ENCODE assay signal across 21 mouse cellular contexts in genomic region chr5:120671865-120672264, GRCm38 (mm10). TPM values are rescaled to one million over a fixed set of nuclear protein-coding genes. Genes with fewer than 3 reads are reported as not detected.
DNase-seq lines count a peak whose midpoint lies in the region; TF ChIP-seq lines count a peak whose summit lies in the region.
"Had no signal": no experiment of that assay in that cellular context is flagged by ENCODE, and none has a peak within 500 bp of the region (broad histone marks: within the 10 kb centered on the region; RNA-seq: fewer than 3 reads in every experiment).

No protein-coding gene starts in this region.

- peak; percentile 62 for TF ChIP-seq EP300 in CH12.LX (IDR thresholded peaks at IDR 0.05; ENCODE audit: low read length)

- H3K27me3 ChIP-seq in CH12.LX (replicated peaks), result no peaks in the 10 kb centered on the region
- H3K27me3 ChIP-seq in thymus, adult 2 months (ENCODE audit: control insufficient read depth, insufficient read depth, low read length), result no peaks in the 10 kb centered on the region
- H3K27me3 ChIP-seq: Patski had no signal

- dilution Hi-C loops in CH12.LX (cut with MboI; ENCODE audit: extremely low pct_ligation_motif_present, extremely low pct_unique_long_range_greater_than_20kb, low sequenced_read_pairs), result no loop called here

- peaks cover 6% of the 10 kb centered on the region for H3K9me3 ChIP-seq in CH12.LX (replicated peaks; ENCODE audit: low read length)
- H3K9me3 ChIP-seq: G1E had no signal

- no peak overlapping the region for H3K4me2 ChIP-seq in CH12.LX (ENCODE audit: insufficient read depth, low read depth, poor library complexity, severe bottlenecking)

- in situ Hi-C loops in CH12.LX (cut with MboI; ENCODE audit: low pct_ligation_motif_present, low pct_unique_long_range_greater_than_20kb, low sequenced_read_pairs), result no loop called here

- peaks cover 4 to 29% of the 10 kb centered on the region in 2 experiments; a peak in 2 of 4 replicates for H3K4me1 ChIP-seq in CH12.LX (ENCODE audit: control insufficient read depth in 1 of 2, insufficient read depth in 2 of 2)
- peaks cover 13% of the 10 kb centered on the region for H3K4me1 ChIP-seq in thymus, adult 2 months (replicated peaks; ENCODE audit: control insufficient read depth, insufficient read depth, low read length)

- TF ChIP-seq RAD21 in CH12.LX (IDR thresholded peaks at IDR 0.05; ENCODE audit: low read depth, low read length), result no peak

- 97% methylated on average over 3 of the region's 3 CpGs for WGBS in thymus, adult 2 months

- no peak overlapping the region for H3K9ac ChIP-seq in CH12.LX (ENCODE audit: insufficient read depth, low read depth)

- TF ChIP-seq POLR2A in CH12.LX (IDR thresholded peaks at IDR 0.05; ENCODE audit: low read depth, low read length), result no peak
- no peak for TF ChIP-seq POLR2A in thymus, adult 2 months (IDR thresholded peaks at IDR 0.05; ENCODE audit: control insufficient read depth, extremely low read depth, insufficient read depth, low read length, poor library complexity)

- no peaks in the 10 kb centered on the region for H3K79me2 ChIP-seq in CH12.LX (replicated peaks; ENCODE audit: control insufficient read depth, extremely low read depth, insufficient read depth, poor library complexity, severe bottlenecking)

- H3K4me3 ChIP-seq in CH12.LX (replicated peaks in 1 of 3; ENCODE audit: low read depth in 2 of 3, low read length in 2 of 3, poor library complexity in 1 of 3), result no peak overlapping the region
- no peak overlapping the region for H3K4me3 ChIP-seq in thymus, adult 2 months (ENCODE audit: control insufficient read depth, insufficient read depth, low read length)

- peaks cover 38 to 90% of the 10 kb centered on the region in 2 experiments for H3K36me3 ChIP-seq in CH12.LX (replicated peaks in 1 of 2; ENCODE audit: control insufficient read depth in 1 of 2, insufficient read depth in 1 of 2, low read length in 1 of 2)
- no peaks in the 10 kb centered on the region for H3K36me3 ChIP-seq in thymus, adult 2 months (ENCODE audit: control insufficient read depth, insufficient read depth, low read length)

- no peak for TF ChIP-seq CTCF in CH12.LX (conservative IDR thresholded peaks at IDR 0.05 in 1 of 2, IDR thresholded peaks at IDR 0.05 in 1 of 2; ENCODE audit: low read depth in 2 of 2, low read length in 2 of 2)
- no peak for TF ChIP-seq CTCF in thymus, adult 2 months (IDR thresholded peaks at IDR 0.05; ENCODE audit: borderline replicate concordance, control insufficient read depth, extremely low read depth, insufficient read depth, low read length, poor library complexity)

- no peak overlapping the region for H3K27ac ChIP-seq in CH12.LX (ENCODE audit: insufficient read depth, low read depth)
- H3K27ac ChIP-seq in thymus, adult 2 months (ENCODE audit: control insufficient read depth, insufficient read depth, low read length), result no peak overlapping the region

- DNase-seq in CH12.LX (ENCODE audit: extremely low read depth), result no peak
- DNase-seq in thymus, adult 2 months, result no peak
- DNase-seq: adrenal gland, adult 2 months; adrenal gland, adult 8-10 months; adrenal gland, postnatal 10 days; adrenal gland, postnatal 14 days; adrenal gland, postnatal 25 days; adrenal gland, postnatal 36 days; B cell, adult 2 months; cerebellum, adult 11 months; cerebellum, adult 11-12 months; cerebellum, adult 18-20 months; cerebellum, adult 2 months; cerebellum, adult 8-10 months had no signal

TF ChIP-seq in CH12.LX, 34 proteins besides CTCF, POLR2A, EP300 and RAD21:
- TF ChIP-seq RCOR1 (conservative IDR thresholded peaks at IDR 0.05; ENCODE audit: low read depth, low read length) (no peak), JUN (IDR thresholded peaks at IDR 0.05; ENCODE audit: insufficient read depth, low read depth, low read length) (peak; percentile 65), IRF4 (IDR thresholded peaks at IDR 0.05; ENCODE audit: low read depth, low read length) (peak; percentile 80), POLR2AphosphoS2 (IDR thresholded peaks at IDR 0.05; ENCODE audit: low read depth, low read length) (no peak), JUND (conservative IDR thresholded peaks at IDR 0.05; ENCODE audit: low read depth, low read length) (peak; percentile 84), SMC3 (IDR thresholded peaks at IDR 0.05; ENCODE audit: low read depth, low read length) (no peak)

RNA-seq across cellular contexts. Expression of gene Rasal1, which starts 23.3 kb away (rescaled TPM):
- 15.6 and 17.7 TPM in 2 replicates for total RNA-seq in CH12.LX (2012; rRNA removed)
- total RNA-seq in CH12.LX (2014; rRNA removed), result 11.7 TPM in 2 replicates
- polyA plus RNA-seq in CH12.LX (2012; ENCODE audit: insufficient read length, low read depth), result 19.6 and 21.4 TPM in 2 replicates
- polyA plus RNA-seq in thymus, adult 2 months (2012; rRNA removed), result 27.7 and 28.0 TPM in 2 replicates
- polyA plus RNA-seq: C2C12 had no signal

RNA-seq across cellular contexts. Expression of gene Cfap73, which starts 37.8 kb away (rescaled TPM):
- not detected in 2 replicates for total RNA-seq in CH12.LX (2012; rRNA removed)
- not detected in 2 replicates for total RNA-seq in CH12.LX (2014; rRNA removed)
- polyA plus RNA-seq in CH12.LX (2012; ENCODE audit: insufficient read length, low read depth), result 0.26 TPM in 1 of 2 replicates, not detected in the other
- polyA plus RNA-seq in thymus, adult 2 months (2012; rRNA removed), result 0.15 and 0.33 TPM in 2 replicates
- total RNA-seq: ES-E14, G1E, MEL had no signal
- polyA plus RNA-seq: activated CD4-positive, CD25-positive, alpha-beta regulatory T cell, adult 4 months; adrenal gland, adult 2 months; C2C12; CD4-positive, CD25-positive, alpha-beta regulatory T cell, adult 4 months; G1E had no signal

RNA-seq across cellular contexts. Expression of gene Dtx1, which starts 39.9 kb away (rescaled TPM):
- total RNA-seq in CH12.LX (2012; rRNA removed) (3.2 and 3.9 TPM in 2 replicates), CH12.LX (2014; rRNA removed) (0.30 and 0.98 TPM in 2 replicates)
- polyA plus RNA-seq in CH12.LX (2012; ENCODE audit: insufficient read length, low read depth), result 2.1 and 2.9 TPM in 2 replicates
- 60.6 and 66.6 TPM in 2 replicates for polyA plus RNA-seq in thymus, adult 2 months (2012; rRNA removed)
- polyA plus RNA-seq: C2C12 had no signal

RNA-seq across cellular contexts. Expression of gene Ddx54, which starts 59.3 kb away (rescaled TPM):
- 83.6 and 93.6 TPM in 2 replicates for total RNA-seq in CH12.LX (2012; rRNA removed)
- 56.6 and 63.7 TPM in 2 replicates for total RNA-seq in CH12.LX (2014; rRNA removed)
- 91.8 and 96.8 TPM in 2 replicates for polyA plus RNA-seq in CH12.LX (2012; ENCODE audit: insufficient read length, low read depth)
- polyA plus RNA-seq in thymus, adult 2 months (2012; rRNA removed), result 429 and 448 TPM in 2 replicates

RNA-seq across cellular contexts. Expression of gene Rita1, which starts 59.5 kb away (rescaled TPM):
- 6.3 and 7.3 TPM in 2 replicates for total RNA-seq in CH12.LX (2012; rRNA removed)
- total RNA-seq in CH12.LX (2014; rRNA removed), result 6.2 and 7.3 TPM in 2 replicates
- 10.2 and 10.8 TPM in 2 replicates for polyA plus RNA-seq in CH12.LX (2012; ENCODE audit: insufficient read length, low read depth)
- 18.8 and 20.6 TPM in 2 replicates for polyA plus RNA-seq in thymus, adult 2 months (2012; rRNA removed)

Comparison
In these comparisons a context has a peak if more than half of its experiments do, and no peak if none do; other contexts are left out.
1. RNA of gene Dtx1, which starts 39.9 kb away (polyA plus RNA-seq): 60.6 to 66.6 TPM in thymus, adult 2 months; 2.1 to 2.9 TPM in CH12.LX; every median in the first group is over 10 times any median in the second.